In the genomic region with DNA sequence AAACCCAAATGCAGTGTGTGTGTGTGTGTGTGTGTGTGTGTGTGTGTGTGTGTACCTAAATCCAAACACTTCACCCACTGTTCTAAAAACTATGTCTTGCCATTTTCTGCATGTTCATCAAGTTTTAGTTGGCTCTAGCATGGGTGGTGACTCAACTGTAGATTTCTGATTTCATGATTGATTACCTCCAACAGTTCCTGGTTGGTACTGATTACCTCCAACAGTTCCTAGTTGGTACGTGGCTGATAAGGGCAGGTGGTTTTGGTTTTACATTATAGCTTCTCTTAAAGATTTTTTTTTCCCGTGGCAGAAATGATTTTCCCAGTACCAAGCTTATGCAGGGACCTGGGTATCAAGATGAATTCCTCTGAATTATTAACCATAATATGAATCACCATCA, we compare ENCODE assay signal across 22 mouse cellular contexts. TPM values are rescaled to one million over a fixed set of nuclear protein-coding genes. Genes with fewer than 3 reads are reported as not detected.
DNase-seq lines count a peak whose midpoint lies in the region; ATAC-seq and TF ChIP-seq lines count a peak whose summit lies in the region.
"Had no signal": no experiment of that assay in that cellular context is flagged by ENCODE, and none has a peak within 500 bp of the region (broad histone marks: within the 10 kb centered on the region; RNA-seq: fewer than 3 reads in every experiment).

No protein-coding gene starts in this region.

- no peak for TF ChIP-seq RAD21 in MEL (IDR thresholded peaks at IDR 0.05; ENCODE audit: low read depth, low read length)

- H3K27me3 ChIP-seq in liver, embryonic 14.5 days (ENCODE audit: control insufficient read depth, insufficient read depth, low read length) = no peaks in the 10 kb centered on the region
- H3K27me3 ChIP-seq in liver, embryonic 12.5 days (replicated peaks) = no peaks in the 10 kb centered on the region
- no peaks in the 10 kb centered on the region for H3K27me3 ChIP-seq in MEL (ENCODE audit: control insufficient read depth in 1 of 2, insufficient read depth in 2 of 2, low read length in 2 of 2)
- H3K27me3 ChIP-seq: embryonic facial prominence, embryonic 13.5 days; embryonic facial prominence, embryonic 15.5 days; forebrain, embryonic 12.5 days had no signal

- H3K4me2 ChIP-seq in liver, embryonic 14.5 days (ENCODE audit: low read depth) = no peak overlapping the region
- H3K4me2 ChIP-seq in liver, embryonic 12.5 days = no peak overlapping the region
- H3K4me2 ChIP-seq: embryonic facial prominence, embryonic 13.5 days; embryonic facial prominence, embryonic 15.5 days; forebrain, embryonic 12.5 days had no signal

- H3K36me3 ChIP-seq in liver, embryonic 14.5 days (replicated peaks; ENCODE audit: control insufficient read depth, insufficient read depth, low read depth) = no peaks in the 10 kb centered on the region
- H3K36me3 ChIP-seq in liver, embryonic 12.5 days = no peaks in the 10 kb centered on the region
- H3K36me3 ChIP-seq in MEL (ENCODE audit: control insufficient read depth in 1 of 2, insufficient read depth in 2 of 2, low read length in 2 of 2) = 0 out of 4 replicates have a peak, but pooled peaks cover 0 to 2% of the 10 kb centered on the region in 2 experiments

- TF ChIP-seq CTCF in liver, embryonic 14.5 days (IDR thresholded peaks at IDR 0.05; ENCODE audit: low read depth) = no peak
- no peak for TF ChIP-seq CTCF in MEL (IDR thresholded peaks at IDR 0.05 in 2 of 3, conservative IDR thresholded peaks at IDR 0.05 in 1 of 3; ENCODE audit: control insufficient read depth in 1 of 3, insufficient read depth in 1 of 3, low read depth in 2 of 3, low read length in 3 of 3, poor library complexity in 1 of 3, severe bottlenecking in 1 of 3)

- 10% methylated on average over 2 of the region's 2 CpGs for WGBS in liver, embryonic 14.5 days (ENCODE audit: insufficient replicate concordance)
- WGBS in liver, embryonic 12.5 days (ENCODE audit: insufficient replicate concordance) = 26% methylated on average over 2 of the region's 2 CpGs

- no peak for DNase-seq in liver, embryonic 14.5 days (ENCODE audit: low read depth in 3 of 3, low spot score in 3 of 3)
- peak; percentile 28 for DNase-seq in MEL (ENCODE audit: low read depth, low spot score)
- DNase-seq in gastrocnemius, postnatal 4 days (ENCODE audit: low spot score in 2 of 2) = no peak
- DNase-seq in right cerebral cortex, postnatal 4 days = no peak
- DNase-seq: adrenal gland, adult 2 months; adrenal gland, postnatal 10 days; adrenal gland, postnatal 25 days; cerebellum, adult 11-12 months; cerebellum, adult 2 months; cerebellum, adult 9-10 months; cerebellum, postnatal 14 days; cerebellum, postnatal 36 days; embryo, embryonic 11 days had no signal

- TF ChIP-seq EP300 in liver, embryonic 14.5 days (IDR thresholded peaks at IDR 0.05; ENCODE audit: low read depth) = peak; percentile 30; the same call in 1 of the 2 replicates
- TF ChIP-seq EP300 in MEL (IDR thresholded peaks at IDR 0.05; ENCODE audit: low read depth in 1 of 2, low read length in 2 of 2) = peak; percentile 71 to 83

- no peak for ATAC-seq in liver, embryonic 14.5 days (ENCODE audit: insufficient read depth)
- ATAC-seq in liver, embryonic 12.5 days = no peak
- 0 out of 2 replicates have a peak, but pooled peaks have one; percentile 29 for ATAC-seq in megakaryocyte progenitor cell, adult 5-6 weeks (replicated peaks; ENCODE audit: poor library complexity)
- ATAC-seq: forebrain, embryonic 14.5 days; forebrain, embryonic 16.5 days had no signal

- H3K79me2 ChIP-seq in MEL (ENCODE audit: control insufficient read depth, insufficient read depth, low read length, poor library complexity) = no peaks in the 10 kb centered on the region

- no peaks in the 10 kb centered on the region for H3K4me1 ChIP-seq in liver, embryonic 14.5 days (replicated peaks; ENCODE audit: control insufficient read depth in 2 of 2, insufficient read depth in 2 of 2, low read length in 1 of 2)
- H3K4me1 ChIP-seq in liver, embryonic 12.5 days = no peaks in the 10 kb centered on the region
- no peaks in the 10 kb centered on the region for H3K4me1 ChIP-seq in MEL (ENCODE audit: control insufficient read depth in 1 of 2, insufficient read depth in 2 of 2, low read length in 2 of 2)
- H3K4me1 ChIP-seq: embryonic facial prominence, embryonic 13.5 days; embryonic facial prominence, embryonic 15.5 days; forebrain, embryonic 10.5 days; forebrain, embryonic 12.5 days had no signal

- no peak overlapping the region for H3K27ac ChIP-seq in liver, embryonic 14.5 days
- H3K27ac ChIP-seq in liver, embryonic 12.5 days = no peak overlapping the region
- H3K27ac ChIP-seq in MEL (ENCODE audit: control insufficient read depth, low read depth, low read length) = no peak overlapping the region
- H3K27ac ChIP-seq: embryonic facial prominence, embryonic 13.5 days; embryonic facial prominence, embryonic 15.5 days; forebrain, embryonic 10.5 days; forebrain, embryonic 12.5 days had no signal

- no peak overlapping the region for H3K9ac ChIP-seq in liver, embryonic 14.5 days (replicated peaks)
- H3K9ac ChIP-seq in liver, embryonic 12.5 days = no peak overlapping the region
- H3K9ac ChIP-seq in MEL (ENCODE audit: control insufficient read depth, low read depth, low read length, poor library complexity, severe bottlenecking) = no peak overlapping the region
- H3K9ac ChIP-seq: embryonic facial prominence, embryonic 13.5 days; embryonic facial prominence, embryonic 15.5 days; forebrain, embryonic 12.5 days had no signal

- no peaks in the 10 kb centered on the region for H3K9me3 ChIP-seq in liver, embryonic 14.5 days (ENCODE audit: control insufficient read depth, low read length)
- no peaks in the 10 kb centered on the region for H3K9me3 ChIP-seq in liver, embryonic 12.5 days (replicated peaks)
- H3K9me3 ChIP-seq in MEL (replicated peaks; ENCODE audit: insufficient read depth, low read length) = no peaks in the 10 kb centered on the region
- H3K9me3 ChIP-seq: embryonic facial prominence, embryonic 13.5 days; embryonic facial prominence, embryonic 15.5 days; forebrain, embryonic 10.5 days; forebrain, embryonic 12.5 days had no signal

- H3K4me3 ChIP-seq in liver, embryonic 14.5 days (ENCODE audit: insufficient read depth in 1 of 2, low read depth in 2 of 2, low read length in 2 of 2) = no peak overlapping the region
- H3K4me3 ChIP-seq in liver, embryonic 12.5 days = no peak overlapping the region
- H3K4me3 ChIP-seq in MEL (ENCODE audit: control insufficient read depth in 1 of 2, insufficient read depth in 1 of 2, low read depth in 2 of 2, low read length in 2 of 2) = no peak overlapping the region
- H3K4me3 ChIP-seq: embryonic facial prominence, embryonic 13.5 days; embryonic facial prominence, embryonic 15.5 days; erythroblast, embryonic 14.5 days; forebrain, embryonic 10.5 days; forebrain, embryonic 12.5 days had no signal

- no peak for TF ChIP-seq POLR2A in MEL (IDR thresholded peaks at IDR 0.05; ENCODE audit: control insufficient read depth in 1 of 2, insufficient read depth in 1 of 2, low read depth in 1 of 2, low read length in 2 of 2, poor library complexity in 1 of 2)

TF ChIP-seq in MEL, 35 proteins besides CTCF, POLR2A, EP300 and RAD21:
- TF ChIP-seq MYB (IDR thresholded peaks at IDR 0.05; ENCODE audit: low read depth, low read length) (peak; percentile 67), TCF12 (IDR thresholded peaks at IDR 0.05; ENCODE audit: low read depth, low read length) (peak; percentile 57; the same call in 1 of the 2 replicates), ETS1 (IDR thresholded peaks at IDR 0.05; ENCODE audit: low read depth, low read length) (0 out of 2 replicates have a peak, but pooled peaks have one; percentile 31), GATA1 (IDR thresholded peaks at IDR 0.05; ENCODE audit: low read depth, low read length) (peak; percentile 67; the same call in 1 of the 2 replicates), JUND (IDR thresholded peaks at IDR 0.05; ENCODE audit: low read depth, low read length) (no peak), MAFK (IDR thresholded peaks at IDR 0.05; ENCODE audit: borderline replicate concordance, low read depth, low read length) (peak; percentile 47; the same call in 1 of the 2 replicates), RCOR1 (IDR thresholded peaks at IDR 0.05; ENCODE audit: low read depth, low read length) (peak; percentile 80), USF2 (IDR thresholded peaks at IDR 0.05; ENCODE audit: borderline replicate concordance in 1 of 2, insufficient read depth in 1 of 2, low read depth in 1 of 2, low read length in 2 of 2) (no peak)

RNA-seq across cellular contexts. Expression of gene Hmgn3, which starts 27.3 kb away (rescaled TPM):
- polyA plus RNA-seq in liver, embryonic 14.5 days (2012; rRNA removed) = 1.0 and 2.2 TPM in 2 replicates
- polyA plus RNA-seq in liver, embryonic 14.5 days (2014; fragmentation: Nextera tagmentation; extraction: Ambion mirVana) = 2.6 and 3.1 TPM in 2 replicates
- polyA plus RNA-seq in liver, embryonic 12.5 days (2016; fragmentation: Nextera tagmentation; extraction: Ambion mirVana) = 4.6 and 8.7 TPM in 2 replicates
- not detected in 2 replicates for total RNA-seq in MEL (2012; rRNA removed)
- not detected for polyA plus RNA-seq in MEL (2012; ENCODE audit: insufficient read depth in 1 of 2, insufficient read length in 2 of 2, low read depth in 1 of 2, low replicate concordance in 2 of 2, missing spikeins in 1 of 2)
- total RNA-seq in megakaryocyte progenitor cell, adult 5-6 weeks (2015) = 16.6 and 19.7 TPM in 2 replicates
- 18.3 and 18.7 TPM in 2 replicates for total RNA-seq in megakaryocyte progenitor cell, adult 5-6 weeks (2017)
- 10 to 100 TPM; 40.8 to 41.0 TPM for total RNA-seq in gastrocnemius, postnatal 4 days (2021)
- polyA plus RNA-seq: erythroblast, embryonic 14.5 days had no signal

Comparison
In these comparisons a context has a peak if more than half of its experiments do, and no peak if none do; other contexts are left out.
1. RNA of gene Hmgn3, which starts 27.3 kb away (total RNA-seq): 40.8 to 41.0 TPM in gastrocnemius, postnatal 4 days and 16.6 to 19.7 TPM in megakaryocyte progenitor cell, adult 5-6 weeks; not detected in MEL; every median in the first group is over 10 times any median in the second.